Mouse (Mus musculus): ENCODE data around the gene Grik1. TPM values are rescaled to one million over a fixed set of nuclear protein-coding genes. Genes with fewer than 3 reads are reported as not detected.

Gene Grik1
- polyA plus RNA-seq, 1 experiment = 21.0 TPM

DNA sequence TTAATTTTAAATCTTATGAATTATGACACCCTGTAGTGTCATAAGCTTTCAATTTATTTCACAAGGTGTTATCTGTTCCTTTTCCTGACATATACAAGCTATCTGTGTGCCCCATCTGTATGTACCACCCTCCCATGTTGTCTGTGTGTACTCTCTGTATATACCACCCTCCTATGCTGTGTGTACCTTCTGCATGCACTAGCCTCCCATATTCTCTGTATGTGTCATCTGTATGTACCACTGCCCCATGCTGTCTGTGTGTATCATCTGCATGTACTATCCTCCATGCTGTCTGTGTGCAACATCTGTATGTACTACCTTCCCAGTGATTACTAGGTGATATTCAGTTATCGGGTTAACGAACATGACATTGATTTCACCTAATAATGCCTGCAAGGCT, 148.5 kb downstream of the Grik1 start:
- no peak for TF ChIP-seq POLR2A (IDR thresholded peaks at IDR 0.05; ENCODE audit: borderline replicate concordance, extremely low read depth, insufficient read depth, insufficient read length, poor library complexity, severe bottlenecking)
- no peak for TF ChIP-seq CTCF (IDR thresholded peaks at IDR 0.05; ENCODE audit: borderline replicate concordance, extremely low read depth, insufficient read depth, insufficient read length)
- DNase-seq (ENCODE audit: low read depth) = no peak

DNA sequence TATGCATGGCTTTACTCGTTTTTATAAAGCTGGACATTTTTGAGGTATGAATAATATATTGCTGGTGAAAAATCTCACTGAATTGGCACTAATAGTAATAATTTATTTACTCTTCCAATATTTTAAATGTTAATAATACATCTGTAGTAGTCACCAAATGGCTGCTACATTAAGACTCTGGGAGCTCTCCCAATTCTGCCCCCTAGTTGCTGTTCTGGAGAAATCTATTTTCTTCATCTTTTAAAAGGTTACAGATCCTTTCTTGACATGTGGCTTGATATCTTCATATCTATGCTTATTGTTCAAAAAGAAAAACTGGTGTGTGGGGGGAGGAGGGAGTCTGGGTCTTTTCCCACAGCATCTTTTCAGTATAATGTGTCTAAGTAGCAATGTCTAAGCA, 151.2 kb downstream of the Grik1 start:
- TF ChIP-seq POLR2A (IDR thresholded peaks at IDR 0.05; ENCODE audit: borderline replicate concordance, extremely low read depth, insufficient read depth, insufficient read length, poor library complexity, severe bottlenecking) = no peak
- TF ChIP-seq CTCF (IDR thresholded peaks at IDR 0.05; ENCODE audit: borderline replicate concordance, extremely low read depth, insufficient read depth, insufficient read length) = no peak
- DNase-seq (ENCODE audit: low read depth) = no peak

GRCm38 (mm10) chr16:88132919-88133318, 157.1 kb downstream of the Grik1 start:
- TF ChIP-seq CTCF (IDR thresholded peaks at IDR 0.05; ENCODE audit: borderline replicate concordance, extremely low read depth, insufficient read depth, insufficient read length) (no peak), POLR2A (IDR thresholded peaks at IDR 0.05; ENCODE audit: borderline replicate concordance, extremely low read depth, insufficient read depth, insufficient read length, poor library complexity, severe bottlenecking) (no peak)
- no peak for DNase-seq (ENCODE audit: low read depth)

DNA sequence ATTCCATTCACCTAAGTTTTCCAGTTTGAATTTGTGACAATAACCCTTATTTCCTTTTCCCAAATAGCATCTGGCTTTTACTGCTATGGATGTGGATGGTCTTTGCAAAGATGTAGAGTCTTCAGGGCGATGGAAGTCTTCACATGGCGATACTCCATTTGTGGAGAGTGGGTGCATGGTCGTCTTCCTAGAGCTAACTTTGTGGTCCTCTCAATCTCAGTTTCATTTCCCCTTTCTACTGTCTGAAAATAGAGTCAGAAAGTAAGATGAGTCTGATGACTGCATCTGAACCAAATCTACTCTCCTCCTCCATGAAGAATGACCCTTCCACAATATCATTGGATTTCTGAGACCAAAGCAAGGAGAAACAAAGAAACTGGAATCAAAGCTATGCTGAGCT, 159.0 kb downstream of the Grik1 start:
- no peak for DNase-seq (ENCODE audit: low read depth)

DNA sequence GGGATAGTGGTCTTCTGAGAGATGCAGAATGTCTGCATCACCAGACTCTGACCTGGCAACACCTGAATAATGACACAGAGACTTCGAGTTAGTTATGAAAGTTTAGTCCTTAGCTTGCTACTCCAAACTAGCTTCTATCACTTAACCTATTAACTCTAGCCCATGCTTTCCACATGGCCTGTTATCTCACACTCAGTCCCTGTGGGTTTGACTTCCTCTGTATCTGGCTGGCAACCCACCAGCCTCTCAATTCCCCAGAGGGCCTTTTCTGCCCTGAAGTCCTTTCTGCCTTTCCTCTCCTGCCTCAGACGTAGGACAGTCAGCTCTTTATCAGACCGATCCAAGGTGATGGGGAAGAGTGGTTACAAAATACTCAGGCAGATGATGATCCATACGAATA, 165.0 kb downstream of the Grik1 start:
- TF ChIP-seq CTCF (IDR thresholded peaks at IDR 0.05; ENCODE audit: borderline replicate concordance, extremely low read depth, insufficient read depth, insufficient read length) = no peak
- no peak for TF ChIP-seq POLR2A (IDR thresholded peaks at IDR 0.05; ENCODE audit: borderline replicate concordance, extremely low read depth, insufficient read depth, insufficient read length, poor library complexity, severe bottlenecking)
- DNase-seq (ENCODE audit: low read depth) = no peak

More for the DNA sequence above, 159.0 kb downstream of the Grik1 start:
- TF ChIP-seq POLR2A (IDR thresholded peaks at IDR 0.05; ENCODE audit: borderline replicate concordance, extremely low read depth, insufficient read depth, insufficient read length, poor library complexity, severe bottlenecking) (no peak), CTCF (IDR thresholded peaks at IDR 0.05; ENCODE audit: borderline replicate concordance, extremely low read depth, insufficient read depth, insufficient read length) (no peak)

DNA sequence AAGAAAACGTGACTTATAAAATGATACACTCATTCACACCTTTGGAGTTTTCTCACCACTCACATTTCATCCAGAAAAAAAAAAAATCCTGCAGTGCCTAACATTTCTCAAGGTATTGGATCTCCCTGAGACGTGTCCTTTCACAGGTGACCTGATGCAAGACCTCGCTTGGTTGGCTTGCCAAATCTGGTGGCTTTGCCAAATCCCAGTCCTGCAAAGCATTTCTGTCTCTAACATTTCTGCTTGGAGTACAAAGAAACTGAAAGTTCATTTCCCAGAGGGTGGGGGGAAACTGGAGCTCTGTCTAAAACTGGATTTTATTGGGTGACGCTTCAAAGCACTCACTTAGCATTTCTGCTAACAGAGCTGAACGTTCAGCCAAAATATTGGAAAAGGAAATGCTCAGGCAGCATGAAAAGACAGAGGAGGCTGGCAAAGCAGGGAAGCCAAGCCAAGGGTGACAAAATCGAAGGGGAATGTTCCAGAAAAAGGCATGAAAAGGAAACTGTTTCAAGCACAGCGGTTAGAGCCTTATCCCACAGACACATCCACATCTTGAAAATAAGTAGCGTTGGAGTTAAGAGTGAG, 177.4 kb downstream of the Grik1 start:
- TF ChIP-seq CTCF (IDR thresholded peaks at IDR 0.05; ENCODE audit: borderline replicate concordance, extremely low read depth, insufficient read depth, insufficient read length) (no peak), POLR2A (IDR thresholded peaks at IDR 0.05; ENCODE audit: borderline replicate concordance, extremely low read depth, insufficient read depth, insufficient read length, poor library complexity, severe bottlenecking) (no peak)
- DNase-seq (ENCODE audit: low read depth) = peak; percentile 89

GRCm38 (mm10) chr16:88111459-88111858, 178.6 kb downstream of the Grik1 start:
- DNase-seq (ENCODE audit: low read depth) = peak; percentile 65
- TF ChIP-seq CTCF (IDR thresholded peaks at IDR 0.05; ENCODE audit: borderline replicate concordance, extremely low read depth, insufficient read depth, insufficient read length) = no peak
- no peak for TF ChIP-seq POLR2A (IDR thresholded peaks at IDR 0.05; ENCODE audit: borderline replicate concordance, extremely low read depth, insufficient read depth, insufficient read length, poor library complexity, severe bottlenecking)

GRCm38 (mm10) chr16:88094206-88094789, 195.8 kb downstream of the Grik1 start:
- peak; percentile 63 for DNase-seq (ENCODE audit: low read depth)

DNA sequence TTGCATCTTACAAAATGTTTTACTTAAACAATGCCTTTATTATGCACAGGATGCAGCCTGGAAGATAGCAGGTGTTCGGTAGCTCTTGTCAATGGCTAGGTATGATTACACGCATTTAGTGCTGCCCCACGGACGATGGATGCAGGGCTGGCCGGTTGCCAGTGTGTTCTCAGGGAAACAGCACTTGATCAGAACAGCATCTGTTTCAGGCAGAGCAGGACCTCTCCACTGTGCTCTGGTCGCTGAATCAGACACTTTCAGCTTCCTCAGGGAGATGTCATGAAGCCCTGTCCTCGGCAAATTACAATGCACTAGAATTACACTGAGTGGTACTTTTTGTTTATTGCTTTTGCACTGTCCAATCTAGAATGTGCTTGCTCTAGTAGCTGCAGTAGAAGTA, 202.8 kb downstream of the Grik1 start:
- no peak for TF ChIP-seq CTCF (IDR thresholded peaks at IDR 0.05; ENCODE audit: borderline replicate concordance, extremely low read depth, insufficient read depth, insufficient read length)
- TF ChIP-seq POLR2A (IDR thresholded peaks at IDR 0.05; ENCODE audit: borderline replicate concordance, extremely low read depth, insufficient read depth, insufficient read length, poor library complexity, severe bottlenecking) = no peak
- DNase-seq (ENCODE audit: low read depth) = peak; percentile 68

More at GRCm38 (mm10) chr16:88094206-88094789, 195.8 kb downstream of the Grik1 start:
- no peak for TF ChIP-seq CTCF (IDR thresholded peaks at IDR 0.05; ENCODE audit: borderline replicate concordance, extremely low read depth, insufficient read depth, insufficient read length)
- no peak for TF ChIP-seq POLR2A (IDR thresholded peaks at IDR 0.05; ENCODE audit: borderline replicate concordance, extremely low read depth, insufficient read depth, insufficient read length, poor library complexity, severe bottlenecking)

GRCm38 (mm10) chr16:88074716-88075115, 215.3 kb downstream of the Grik1 start:
- no peak for TF ChIP-seq CTCF (IDR thresholded peaks at IDR 0.05; ENCODE audit: borderline replicate concordance, extremely low read depth, insufficient read depth, insufficient read length)
- no peak for TF ChIP-seq POLR2A (IDR thresholded peaks at IDR 0.05; ENCODE audit: borderline replicate concordance, extremely low read depth, insufficient read depth, insufficient read length, poor library complexity, severe bottlenecking)
- peak; percentile 23 for DNase-seq (ENCODE audit: low read depth)

- TF ChIP-seq CTCF (IDR thresholded peaks at IDR 0.05; ENCODE audit: borderline replicate concordance, extremely low read depth, insufficient read depth, insufficient read length) (no peak), POLR2A (IDR thresholded peaks at IDR 0.05; ENCODE audit: borderline replicate concordance, extremely low read depth, insufficient read depth, insufficient read length, poor library complexity, severe bottlenecking) (no peak)
- DNase-seq (ENCODE audit: low read depth) = peak; percentile 47
These were observed 229.1 kb downstream of the Grik1 start for GRCm38 (mm10) chr16:88060936-88061335.

DNA sequence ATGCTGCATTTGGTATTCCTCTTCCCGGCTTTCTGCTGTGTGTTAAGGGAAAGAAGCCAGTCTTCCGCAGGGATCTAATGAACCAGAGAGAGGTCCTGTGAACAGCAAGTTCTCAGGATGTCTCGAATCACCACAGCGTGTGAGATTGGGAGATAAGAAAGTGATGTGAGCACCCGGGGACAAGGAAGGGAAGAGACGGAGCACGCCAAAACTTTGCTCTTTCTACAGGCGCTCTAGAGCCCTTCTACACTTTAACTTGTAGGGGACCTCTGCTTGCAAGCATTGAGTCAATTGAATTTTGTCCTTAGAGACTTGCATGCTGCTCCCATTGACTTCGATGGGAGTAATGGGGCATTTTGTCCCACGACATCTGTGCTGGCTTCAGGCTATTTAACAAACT, 241.9 kb downstream of the Grik1 start:
- TF ChIP-seq POLR2A (IDR thresholded peaks at IDR 0.05; ENCODE audit: borderline replicate concordance, extremely low read depth, insufficient read depth, insufficient read length, poor library complexity, severe bottlenecking) (no peak), CTCF (IDR thresholded peaks at IDR 0.05; ENCODE audit: borderline replicate concordance, extremely low read depth, insufficient read depth, insufficient read length) (no peak)
- DNase-seq (ENCODE audit: low read depth) = no peak

All from brain, embryonic 14.5 days (tissue).